ENCODE assay signal across 27 mouse cellular contexts in genomic region chr2:131379541-131379940, GRCm38 (mm10).
"Had no signal": no experiment of that assay in that cellular context is flagged by ENCODE, and none has a peak within 500 bp of the region (broad histone marks: within the 10 kb centered on the region; RNA-seq: fewer than 3 reads in every experiment).

No protein-coding gene starts in this region.

- H3K4me1 ChIP-seq: limb, embryonic 10.5 days; limb, embryonic 12.5 days; limb, embryonic 13.5 days; limb, embryonic 15.5 days; liver, embryonic 12.5 days; liver, embryonic 13.5 days; liver, embryonic 15.5 days; lung, embryonic 15.5 days; midbrain, embryonic 10.5 days; midbrain, embryonic 12.5 days; midbrain, embryonic 13.5 days; midbrain, embryonic 15.5 days; neural tube, embryonic 12.5 days had no signal

- H3K4me3 ChIP-seq: limb, embryonic 10.5 days; limb, embryonic 12.5 days; limb, embryonic 13.5 days; limb, embryonic 15.5 days; liver, embryonic 12.5 days; liver, embryonic 13.5 days; liver, embryonic 15.5 days; lung, embryonic 15.5 days; megakaryocyte, embryonic 14.5 days; midbrain, embryonic 10.5 days; midbrain, embryonic 12.5 days; midbrain, embryonic 13.5 days; midbrain, embryonic 15.5 days; myocyte; neural tube, embryonic 12.5 days had no signal

- DNase-seq: left cerebral cortex, postnatal 4 days; liver; liver, embryonic 13.5 days; liver, postnatal 0 days; lung, adult 18-20 months; lung, embryonic 14.5 days; lung, postnatal 10 days; lung, postnatal 14 days; lung, postnatal 36 days; lung, postnatal 4 days; midbrain, embryonic 14.5 days had no signal

- H3K27ac ChIP-seq: limb, embryonic 10.5 days; limb, embryonic 12.5 days; limb, embryonic 13.5 days; limb, embryonic 15.5 days; liver, embryonic 12.5 days; liver, embryonic 13.5 days; liver, embryonic 14.5 days; liver, embryonic 15.5 days; lung, embryonic 15.5 days; macrophage; midbrain, embryonic 10.5 days; midbrain, embryonic 12.5 days; midbrain, embryonic 13.5 days; midbrain, embryonic 15.5 days; neural tube, embryonic 12.5 days had no signal
